Mouse (Mus musculus): ENCODE results near the gene Card9. TPM values are rescaled to one million over a fixed set of nuclear protein-coding genes. Genes with fewer than 3 reads are reported as not detected.
A peak's percentile ranks its signal among the peaks of the same experiment; 100 is the strongest.

The Card9 gene
- polyA plus RNA-seq, 1 experiment from 2014 or later, result 9.9 TPM

GRCm38 (mm10) chr2:26357484-26357883 lies 3.2 kb downstream of the Card9 start:
- Histone ChIP-seq H3K36me3 (ENCODE audit: insufficient read depth, low read length) (no peaks in the 10 kb centered on the region), H3K4me1 (ENCODE audit: insufficient read depth, low read depth, low read length) (peaks cover 4% of the 10 kb centered on the region; the same call in 1 of the 2 replicates), H3K9ac (replicated peaks; ENCODE audit: low read depth) (no peak overlapping the region), H3K4me3 (ENCODE audit: low read depth, low read length) (no peak overlapping the region), H3K9me3 (ENCODE audit: low read length) (no peaks in the 10 kb centered on the region), H3K27ac (ENCODE audit: low read length) (no peak overlapping the region), H3K27me3 (replicated peaks; ENCODE audit: insufficient read depth, low read length) (no peaks in the 10 kb centered on the region), H3K4me2 (replicated peaks; ENCODE audit: low read depth, low read length) (no peak overlapping the region)
- peak; percentile 61 for TF ChIP-seq CTCF (IDR thresholded peaks at IDR 0.05)
- TF ChIP-seq EP300 (IDR thresholded peaks at IDR 0.05), result no peak
- ATAC-seq (0 out of 2 replicates have a peak, but pooled peaks have one; percentile 8), DNase-seq (ENCODE audit: low spot score) (no peak)
- WGBS, result 46% methylated on average over 15 of the region's 15 CpGs

GRCm38 (mm10) chr2:26356678-26357077 lies 4.0 kb downstream of the Card9 start:
- Histone ChIP-seq H3K27me3 (replicated peaks; ENCODE audit: insufficient read depth, low read length) (no peaks in the 10 kb centered on the region), H3K4me2 (replicated peaks; ENCODE audit: low read depth, low read length) (peak overlapping the region; percentile 6; the same call in 1 of the 2 replicates), H3K27ac (ENCODE audit: low read length) (no peak overlapping the region), H3K9ac (replicated peaks; ENCODE audit: low read depth) (no peak overlapping the region), H3K9me3 (ENCODE audit: low read length) (no peaks in the 10 kb centered on the region), H3K4me3 (ENCODE audit: low read depth, low read length) (no peak overlapping the region), H3K4me1 (ENCODE audit: insufficient read depth, low read depth, low read length) (peaks cover 6% of the 10 kb centered on the region; the same call in 1 of the 2 replicates), H3K36me3 (ENCODE audit: insufficient read depth, low read length) (no peaks in the 10 kb centered on the region)
- DNase-seq (ENCODE audit: low spot score) (peak; percentile 50), ATAC-seq (peak; percentile 18)
- TF ChIP-seq EP300 (IDR thresholded peaks at IDR 0.05) (no peak), CTCF (IDR thresholded peaks at IDR 0.05) (no peak)
- WGBS, result 57% methylated on average over 7 of the region's 7 CpGs

- Histone ChIP-seq H3K9me3 (ENCODE audit: low read length) (no peaks in the 10 kb centered on the region), H3K4me3 (ENCODE audit: low read depth, low read length) (no peak overlapping the region), H3K27me3 (replicated peaks; ENCODE audit: insufficient read depth, low read length) (no peaks in the 10 kb centered on the region), H3K9ac (replicated peaks; ENCODE audit: low read depth) (no peak overlapping the region), H3K27ac (ENCODE audit: low read length) (no peak overlapping the region; the same call in 1 of the 2 replicates), H3K4me1 (ENCODE audit: insufficient read depth, low read depth, low read length) (peaks cover 7% of the 10 kb centered on the region; the same call in 1 of the 2 replicates), H3K36me3 (ENCODE audit: insufficient read depth, low read length) (no peaks in the 10 kb centered on the region), H3K4me2 (replicated peaks; ENCODE audit: low read depth, low read length) (peak overlapping the region; percentile 6; the same call in 1 of the 2 replicates)
- no peak for TF ChIP-seq EP300 (IDR thresholded peaks at IDR 0.05)
- no peak for TF ChIP-seq CTCF (IDR thresholded peaks at IDR 0.05)
- WGBS, result 77% methylated on average over 4 of the region's 4 CpGs
- ATAC-seq (no peak), DNase-seq (ENCODE audit: low spot score) (no peak)
Measured at GRCm38 (mm10) chr2:26356231-26356630, 4.5 kb downstream of the Card9 start.

GRCm38 (mm10) chr2:26354401-26354800 lies 6.3 kb downstream of the Card9 start:
- H3K9ac ChIP-seq (replicated peaks; ENCODE audit: low read depth), result no peak overlapping the region
- ATAC-seq (no peak), DNase-seq (ENCODE audit: low spot score) (peak; percentile 14)
- H3K27me3 ChIP-seq (replicated peaks; ENCODE audit: insufficient read depth, low read length), result no peaks in the 10 kb centered on the region
- WGBS, result 76% methylated on average over 4 of the region's 4 CpGs
- no peak overlapping the region for H3K27ac ChIP-seq (ENCODE audit: low read length)
- TF ChIP-seq EP300 (IDR thresholded peaks at IDR 0.05) (no peak), CTCF (IDR thresholded peaks at IDR 0.05) (no peak)
- H3K4me1 ChIP-seq (ENCODE audit: insufficient read depth, low read depth, low read length), result peaks cover 12% of the 10 kb centered on the region; the same call in 1 of the 2 replicates
- H3K4me3 ChIP-seq (ENCODE audit: low read depth, low read length), result no peak overlapping the region
- no peak overlapping the region for H3K4me2 ChIP-seq (replicated peaks; ENCODE audit: low read depth, low read length)
- H3K9me3 ChIP-seq (ENCODE audit: low read length), result no peaks in the 10 kb centered on the region
- no peaks in the 10 kb centered on the region for H3K36me3 ChIP-seq (ENCODE audit: insufficient read depth, low read length)

GRCm38 (mm10) chr2:26353066-26353980 lies 7.4 kb downstream of the Card9 start:
- Histone ChIP-seq H3K27ac (ENCODE audit: low read length) (no peak overlapping the region), H3K9me3 (ENCODE audit: low read length) (no peaks in the 10 kb centered on the region), H3K4me3 (ENCODE audit: low read depth, low read length) (no peak overlapping the region), H3K4me2 (replicated peaks; ENCODE audit: low read depth, low read length) (no peak overlapping the region; the same call in 1 of the 2 replicates), H3K9ac (replicated peaks; ENCODE audit: low read depth) (peak overlapping the region; percentile 69; the same call in 1 of the 2 replicates), H3K27me3 (replicated peaks; ENCODE audit: insufficient read depth, low read length) (no peaks in the 10 kb centered on the region), H3K36me3 (ENCODE audit: insufficient read depth, low read length) (0 out of 2 replicates have a peak, but pooled peaks cover 1% of the 10 kb centered on the region), H3K4me1 (ENCODE audit: insufficient read depth, low read depth, low read length) (peaks cover 20% of the 10 kb centered on the region; the same call in 1 of the 2 replicates)
- WGBS, result 86% methylated on average over 11 of the region's 11 CpGs
- TF ChIP-seq CTCF (IDR thresholded peaks at IDR 0.05) (no peak), EP300 (IDR thresholded peaks at IDR 0.05) (no peak)
- DNase-seq (ENCODE audit: low spot score) (no peak), ATAC-seq (no peak)

- H3K27ac ChIP-seq (ENCODE audit: low read length), result peak overlapping the region; percentile 71; the same call in 1 of the 2 replicates
- H3K9ac ChIP-seq (replicated peaks; ENCODE audit: low read depth), result peak overlapping the region; percentile 69
- H3K9me3 ChIP-seq (ENCODE audit: low read length), result no peaks in the 10 kb centered on the region
- peak overlapping the region; percentile 73 for H3K4me3 ChIP-seq (ENCODE audit: low read depth, low read length)
- TF ChIP-seq EP300 (IDR thresholded peaks at IDR 0.05) (no peak), CTCF (IDR thresholded peaks at IDR 0.05) (no peak)
- H3K36me3 ChIP-seq (ENCODE audit: insufficient read depth, low read length), result 0 out of 2 replicates have a peak, but pooled peaks cover 7% of the 10 kb centered on the region
- peaks cover 23% of the 10 kb centered on the region for H3K4me1 ChIP-seq (ENCODE audit: insufficient read depth, low read depth, low read length)
- H3K27me3 ChIP-seq (replicated peaks; ENCODE audit: insufficient read depth, low read length), result no peaks in the 10 kb centered on the region
- ATAC-seq (peak; percentile 11; the same call in 1 of the 2 replicates), DNase-seq (ENCODE audit: low spot score) (peak; percentile 21)
- 2% methylated on average over 36 of the region's 36 CpGs for WGBS
- H3K4me2 ChIP-seq (replicated peaks; ENCODE audit: low read depth, low read length), result peak overlapping the region; percentile 99
Measured at GRCm38 (mm10) chr2:26352291-26352910, 8.3 kb downstream of the Card9 start.

Measured in lung, postnatal 0 days (tissue).